Mouse (Mus musculus): ENCODE data around the gene Adm2.

DNA sequence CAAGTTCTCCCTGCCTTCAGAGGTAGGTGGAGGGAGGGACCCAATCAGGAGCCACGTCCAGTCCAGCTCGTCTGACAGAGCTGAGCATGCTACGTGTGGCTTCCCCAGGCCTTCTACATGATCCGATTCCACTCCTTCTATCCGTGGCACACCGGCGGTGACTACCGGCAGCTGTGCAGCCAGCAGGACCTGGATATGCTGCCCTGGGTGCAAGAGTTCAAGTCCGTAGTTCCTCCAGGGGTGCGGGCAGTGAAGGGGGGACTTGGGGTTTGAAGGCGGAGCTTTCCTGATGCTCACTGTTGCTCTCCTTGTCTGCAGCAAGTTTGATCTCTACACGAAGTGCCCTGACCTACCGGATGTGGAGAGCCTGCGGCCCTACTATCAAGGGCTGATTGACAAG is 13.9 kb downstream of the Adm2 start:
- TF ChIP-seq POLR2A (IDR thresholded peaks at IDR 0.05; ENCODE audit: borderline replicate concordance, insufficient read depth, low read length) (no peak), CTCF (IDR thresholded peaks at IDR 0.05; ENCODE audit: borderline replicate concordance, insufficient read depth, low read depth, low read length) (no peak)

Measured in cerebellum, adult 2 months (tissue).